Mouse (Mus musculus) megakaryocyte, embryonic 14.5 days (primary cell): ENCODE data around the gene Retreg3.

ENCODE experiments used
- FLI1 ChIP-seq: IDR thresholded peaks from 2 replicates; pipeline ENCODE4 v1.6.1; 2012; ENCODE audit warnings: low read length, inconsistent platforms, mixed read lengths
- GATA1 ChIP-seq: IDR thresholded peaks from 3 replicates; pipeline ENCODE4 v1.6.1; 2012; ENCODE audit warnings: mixed read lengths, low read length, inconsistent platforms, borderline replicate concordance

GRCm38 (mm10) chr11:101052751-101053473, 66.8 kb downstream of the Retreg3 start:
- no peak for TF ChIP-seq GATA1
- TF ChIP-seq FLI1 = no peak
